Mouse (Mus musculus) midbrain, postnatal 0 days (tissue): ENCODE results near the gene Mrpl23. TPM values are rescaled to one million over a fixed set of nuclear protein-coding genes. Genes with fewer than 3 reads are reported as not detected.

ENCODE experiments used
- ATAC-seq: fragments of 200-750 bp; cut with Nextera tagmentation; 2 replicates; pipeline ENCODE4 v1.8.0; 2017; ENCODE audit warnings: moderate number of reproducible peaks, mild to moderate bottlenecking, moderate TSS enrichment, moderate library complexity; ENCODE audit not compliant: low FRiP score
- DNase-seq: peaks from one replicate; pipeline ENCODE4 v3.0.0-alpha.2; 2015; ENCODE audit warnings: low spot score
- H3K27ac ChIP-seq: fragments of 300-500 bp; sonication (generic); 2 replicates; pipeline ENCODE4 v1.5.1; 2014; ENCODE audit warnings: low read depth, mild to moderate bottlenecking, low read length, mixed read lengths
- H3K27me3 ChIP-seq: fragments of 300-500 bp; sonication (generic); 2 replicates; pipeline ENCODE4 v1.6.1; 2014; ENCODE audit warnings: low read length, control low read depth, mixed read lengths; ENCODE audit not compliant: insufficient read depth
- H3K36me3 ChIP-seq: fragments of 300-500 bp; sonication (generic); 2 replicates; pipeline ENCODE4 v1.6.1; 2014; ENCODE audit warnings: low read length, control low read depth, mixed read lengths; ENCODE audit not compliant: insufficient read depth
- H3K4me1 ChIP-seq: fragments of 300-500 bp; sonication (generic); 2 replicates; pipeline ENCODE4 v1.6.1; 2014; ENCODE audit warnings: mild to moderate bottlenecking, control low read depth, antibody characterized with exemption, low read length, mixed read lengths; ENCODE audit not compliant: insufficient read depth
- H3K4me2 ChIP-seq: fragments of 300-500 bp; sonication (generic); 2 replicates; pipeline ENCODE4 v1.6.1; 2014; ENCODE audit warnings: low read depth, mild to moderate bottlenecking, low read length, mixed read lengths; ENCODE audit not compliant: poor library complexity, severe bottlenecking
- H3K4me3 ChIP-seq: fragments of 300-500 bp; sonication (generic); 2 replicates; pipeline ENCODE4 v1.5.1; 2014; ENCODE audit warnings: low read depth, mild to moderate bottlenecking, low read length, moderate library complexity
- H3K9ac ChIP-seq: fragments of 300-500 bp; sonication (generic); replicated peaks from 2 replicates; pipeline ENCODE4 v1.6.1; 2014; ENCODE audit warnings: mild to moderate bottlenecking, low read length, moderate library complexity, mixed read lengths; ENCODE audit not compliant: poor library complexity, severe bottlenecking
- H3K9me3 ChIP-seq: fragments of 300-500 bp; sonication (generic); 2 replicates; pipeline ENCODE4 v1.6.1; 2016; ENCODE audit warnings: low read length, control low read depth
- CTCF ChIP-seq: IDR thresholded peaks from 2 replicates; pipeline ENCODE4 v1.5.1; 2016; ENCODE audit warnings: antibody characterized with exemption, mild to moderate bottlenecking
- WGBS: fragments of 180-500 bp; shearing (Covaris S2); extraction: QIAGEN DNeasy Blood & Tissue Kit; methylation state at CpG from one replicate; pipeline ENCODE4 v1.1.7; 2014; 5-methylcytosine and 5-hydroxymethylcytosine counted together
- polyA plus RNA-seq: library from polyadenylated mRNA; unstranded; fragments of >200 nt; fragmentation: Nextera tagmentation; extraction: Ambion mirVana; gene quantifications from 2 replicates; pipeline ENCODE4 v1.2.1, GENCODE M21; 2015
- total RNA-seq: library from RNA; depleted of rRNA; stranded (reverse); fragments of >200 nt; gene quantifications from 2 replicates; pipeline ENCODE4 v1.2.3, GENCODE M21; 2014

Mrpl23 gene
- total and polyA plus RNA-seq, 2 experiments from 2014 or later = 24.6 to 60.8 TPM

DNA sequence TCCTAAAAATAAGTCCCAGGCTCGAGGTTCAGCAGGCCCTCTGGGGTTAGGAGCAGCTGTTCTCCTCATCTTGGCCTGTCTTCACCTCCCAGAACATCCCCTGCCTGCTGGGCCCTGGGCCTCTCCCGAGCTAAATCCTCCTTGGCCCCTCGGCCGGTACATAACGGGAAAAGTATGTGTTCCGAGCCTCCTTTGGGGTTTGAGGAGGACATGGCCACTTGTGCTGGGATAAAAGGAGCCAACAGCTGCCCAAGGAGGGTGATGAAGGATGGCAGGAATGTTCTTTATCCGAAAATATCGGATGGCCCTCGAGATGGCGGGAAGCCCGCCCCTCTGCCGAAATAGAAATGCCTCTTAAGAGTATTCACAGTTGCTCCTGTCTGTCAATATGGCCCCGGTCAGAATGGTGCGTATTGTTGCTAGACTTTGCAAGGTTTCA, 18.5 kb downstream of the Mrpl23 start:
- 78% methylated on average over 14 of the region's 14 CpGs for WGBS
- ATAC-seq = no peak
- no peaks in the 10 kb centered on the region for H3K36me3 ChIP-seq
- no peaks in the 10 kb centered on the region for H3K4me1 ChIP-seq
- H3K27me3 ChIP-seq = no peaks in the 10 kb centered on the region
- H3K4me3 ChIP-seq = no peak overlapping the region
- no peak overlapping the region for H3K4me2 ChIP-seq
- no peak overlapping the region for H3K27ac ChIP-seq
- TF ChIP-seq CTCF = no peak
- H3K9ac ChIP-seq = no peak overlapping the region
- DNase-seq = no peak
- H3K9me3 ChIP-seq = no peaks in the 10 kb centered on the region

DNA sequence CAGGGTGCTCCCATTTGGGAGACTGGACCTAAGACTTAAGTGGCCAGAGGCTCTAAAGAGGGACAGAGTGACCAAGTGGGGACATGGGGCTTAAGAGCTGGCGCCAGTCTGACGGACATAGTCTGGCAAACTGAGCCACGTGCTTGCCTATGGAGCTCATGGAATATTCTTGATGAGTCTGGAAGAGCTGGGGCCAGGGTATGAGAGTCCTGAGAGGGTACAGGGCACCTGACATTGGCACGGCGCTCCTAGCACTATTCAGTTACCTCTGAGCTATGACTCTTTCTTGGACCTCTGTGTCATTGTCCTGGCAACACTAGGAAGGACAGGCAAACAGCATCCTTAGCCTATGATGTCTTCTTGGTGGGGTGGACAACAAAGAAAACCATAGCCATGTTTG, 19.2 kb downstream of the Mrpl23 start:
- WGBS = 96% methylated on average over 5 of the region's 5 CpGs
- Histone ChIP-seq H3K36me3 (no peaks in the 10 kb centered on the region), H3K4me1 (no peaks in the 10 kb centered on the region), H3K9ac (no peak overlapping the region), H3K27me3 (no peaks in the 10 kb centered on the region), H3K27ac (no peak overlapping the region), H3K4me3 (no peak overlapping the region), H3K4me2 (no peak overlapping the region), H3K9me3 (no peaks in the 10 kb centered on the region)
- no peak for DNase-seq
- TF ChIP-seq CTCF = no peak
- ATAC-seq = no peak

DNA sequence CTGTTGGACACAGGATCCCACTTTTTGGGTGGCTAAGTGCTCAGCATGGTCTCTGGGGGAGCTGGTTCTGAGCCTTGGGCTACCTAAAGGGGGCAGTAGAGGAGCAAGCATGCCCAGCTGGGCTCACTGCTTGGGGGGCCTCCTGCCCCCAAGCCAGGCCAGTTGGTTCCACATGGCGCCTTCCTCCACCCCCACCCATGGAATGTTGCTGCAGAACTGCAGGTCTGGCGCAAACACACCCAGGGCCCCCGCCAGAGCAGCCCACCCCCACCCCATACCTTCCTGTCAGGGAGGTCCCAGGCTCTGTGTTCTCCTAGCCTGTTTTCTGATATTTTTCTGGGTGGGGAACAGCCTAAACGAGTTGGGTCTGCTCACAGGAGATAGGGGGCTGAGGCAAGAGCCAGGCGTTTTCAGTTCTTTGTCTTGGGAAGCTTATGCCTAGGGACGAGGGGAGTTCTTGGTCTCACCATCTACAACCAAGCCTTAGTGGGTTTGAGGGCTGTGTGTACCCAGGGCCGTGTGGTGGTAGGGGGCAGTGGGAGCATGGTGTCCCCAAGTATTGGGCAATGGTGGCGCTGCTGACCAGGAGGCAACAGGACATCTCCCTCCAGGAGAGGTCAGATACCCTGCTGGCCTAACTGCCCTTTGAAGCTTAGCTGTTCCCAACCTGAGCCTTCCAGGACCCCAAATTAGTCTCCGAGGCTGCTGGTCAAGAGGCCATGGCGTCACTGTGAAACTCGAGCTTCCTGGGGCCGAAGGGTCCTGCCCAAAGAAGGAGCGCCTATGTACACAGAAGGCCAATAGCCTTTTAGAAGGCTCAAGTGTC, 20.3 kb downstream of the Mrpl23 start:
- no peak for TF ChIP-seq CTCF
- Histone ChIP-seq H3K27me3 (no peaks in the 10 kb centered on the region), H3K4me3 (no peak overlapping the region), H3K27ac (no peak overlapping the region), H3K36me3 (no peaks in the 10 kb centered on the region), H3K9me3 (no peaks in the 10 kb centered on the region), H3K9ac (no peak overlapping the region), H3K4me1 (no peaks in the 10 kb centered on the region), H3K4me2 (no peak overlapping the region)
- DNase-seq = no peak
- 68% methylated on average over 13 of the region's 13 CpGs for WGBS
- ATAC-seq = no peak

DNA sequence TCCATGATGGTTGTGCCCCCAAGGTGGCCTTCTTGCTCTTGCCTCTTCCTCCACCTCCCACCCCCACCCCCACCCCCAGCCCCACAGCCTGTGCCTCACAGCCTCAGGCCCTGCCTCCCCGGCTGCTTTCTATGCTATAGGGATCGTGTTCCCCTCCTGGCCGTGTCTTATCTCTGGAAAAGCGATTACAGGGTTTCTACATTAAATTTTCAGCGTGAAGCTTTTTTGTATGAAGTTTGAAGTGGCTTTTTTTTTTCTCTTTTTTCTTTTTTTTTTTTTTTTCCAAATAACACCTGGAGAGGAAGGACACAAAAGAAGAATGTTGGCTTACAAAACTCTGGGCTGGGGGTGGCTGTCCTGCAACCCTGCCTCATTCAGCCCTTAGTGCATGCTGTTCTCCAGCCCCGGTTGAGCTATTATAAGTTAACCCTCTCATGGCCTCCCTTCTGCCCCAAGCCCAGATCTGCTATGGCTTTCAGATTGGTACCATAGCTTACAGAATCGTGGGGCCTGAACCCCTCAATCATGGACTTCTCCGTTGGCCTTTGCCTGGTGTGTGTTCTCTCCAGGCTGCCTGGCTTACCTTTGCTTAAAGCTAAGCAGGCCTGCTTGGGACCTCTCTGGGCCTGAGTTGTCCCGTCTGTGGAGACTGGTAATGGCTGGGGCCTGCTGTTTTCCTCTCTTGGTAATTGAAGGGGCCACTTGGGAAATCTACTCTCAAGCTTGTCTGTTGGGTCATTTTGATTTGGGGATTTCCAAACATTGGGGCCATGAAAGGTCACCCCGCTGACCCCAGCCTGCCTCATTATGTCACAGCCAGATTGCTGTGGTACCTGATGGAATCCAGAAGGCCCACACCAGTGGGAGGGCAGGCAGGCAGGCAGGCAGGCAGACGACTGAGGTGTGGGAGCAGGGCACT, 21.2 kb downstream of the Mrpl23 start:
- Histone ChIP-seq H3K4me2 (no peak overlapping the region), H3K36me3 (no peaks in the 10 kb centered on the region), H3K4me1 (no peaks in the 10 kb centered on the region), H3K4me3 (no peak overlapping the region), H3K9ac (no peak overlapping the region), H3K27ac (no peak overlapping the region), H3K27me3 (no peaks in the 10 kb centered on the region), H3K9me3 (no peaks in the 10 kb centered on the region)
- DNase-seq (no peak), ATAC-seq (no peak)
- 39% methylated on average over 11 of the region's 11 CpGs for WGBS
- TF ChIP-seq CTCF = no peak

DNA sequence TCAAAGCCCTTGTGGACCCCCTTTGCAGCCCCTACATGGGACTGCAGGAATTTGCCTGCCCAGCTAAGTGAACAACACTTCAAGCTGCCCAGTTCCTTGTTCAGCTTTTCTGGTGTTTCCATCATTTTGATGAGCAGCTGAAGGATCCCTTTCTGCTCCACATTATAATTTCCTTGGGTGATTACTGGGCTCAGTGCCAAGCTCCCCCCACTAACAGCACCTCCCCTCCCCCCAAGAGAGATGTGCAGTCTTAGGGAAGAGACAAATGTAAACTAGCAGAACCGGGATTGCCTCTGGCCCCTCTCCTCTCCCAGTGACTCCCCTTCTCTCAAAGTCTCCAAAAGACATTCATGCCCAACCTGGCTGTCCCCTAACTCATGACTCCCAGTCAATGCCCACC, 22.1 kb downstream of the Mrpl23 start:
- DNase-seq (peak; percentile 14), ATAC-seq (no peak)
- H3K4me3 ChIP-seq = no peak overlapping the region
- 38% methylated on average over 1 of the region's 1 CpGs for WGBS
- H3K9ac ChIP-seq = no peak overlapping the region
- H3K4me1 ChIP-seq = no peaks in the 10 kb centered on the region
- H3K27ac ChIP-seq = no peak overlapping the region
- H3K4me2 ChIP-seq = no peak overlapping the region
- H3K27me3 ChIP-seq = no peaks in the 10 kb centered on the region
- H3K36me3 ChIP-seq = no peaks in the 10 kb centered on the region
- TF ChIP-seq CTCF = no peak
- no peaks in the 10 kb centered on the region for H3K9me3 ChIP-seq
